Mouse (Mus musculus): Measurements from ENCODE around the gene Copz2. TPM values are rescaled to one million over a fixed set of nuclear protein-coding genes. Genes with fewer than 3 reads are reported as not detected.
A peak's percentile ranks its signal among the peaks of the same experiment; 100 is the strongest.
"Not testable (repeated sequence)": the region's sequence is repeated elsewhere in the genome, so short reads cannot be mapped to it uniquely, and the experiment has no call there.

Gene Copz2
- 44.8 and 46.5 TPM in 2 replicates for polyA plus RNA-seq (2014; fragmentation: Nextera tagmentation; extraction: Ambion mirVana)

GRCm38 (mm10) chr11:96849681-96850467, at the start of gene Copz2:
TSS of gene Copz2 (plus strand) at chr11:96849870.
- no peaks in the 10 kb centered on the region for H3K4me1 ChIP-seq (ENCODE audit: control insufficient read depth, insufficient read depth, low read length)
- H3K9ac ChIP-seq (ENCODE audit: low read length): peak within 1 kb of the TSS; percentile 57
- H3K9me3 ChIP-seq (ENCODE audit: control insufficient read depth, low read length): no peaks in the 10 kb centered on the region
- no peak within 1 kb of the TSS for H3K27ac ChIP-seq (ENCODE audit: low read depth, low read length)
- ATAC-seq (ENCODE audit: insufficient read depth, low FRiP score, low TSS enrichment): no peak
- 2% methylated on average over 59 of the region's 60 CpGs for WGBS
- H3K27me3 ChIP-seq (ENCODE audit: control insufficient read depth, insufficient read depth, low read length): no peaks in the 10 kb centered on the region
- H3K36me3 ChIP-seq (ENCODE audit: control insufficient read depth, insufficient read depth, low read length): no peaks in the 10 kb centered on the region
- peak within 1 kb of the TSS; percentile 49 for H3K4me3 ChIP-seq (ENCODE audit: low read depth, low read length)
- peak within 1 kb of the TSS; percentile 85 for H3K4me2 ChIP-seq (ENCODE audit: low read depth)
- peak; percentile 51 for DNase-seq (ENCODE audit: low spot score)

- H3K4me1 ChIP-seq (ENCODE audit: control insufficient read depth, insufficient read depth, low read length): no peaks in the 10 kb centered on the region
- no peak overlapping the region for H3K27ac ChIP-seq (ENCODE audit: low read depth, low read length)
- peaks cover 28% of the 10 kb centered on the region for H3K36me3 ChIP-seq (ENCODE audit: control insufficient read depth, insufficient read depth, low read length)
- no peak overlapping the region for H3K4me2 ChIP-seq (ENCODE audit: low read depth)
- ATAC-seq (ENCODE audit: insufficient read depth, low FRiP score, low TSS enrichment) (no peak), DNase-seq (ENCODE audit: low spot score) (no peak)
- no peak overlapping the region for H3K9ac ChIP-seq (ENCODE audit: low read length)
- no peaks in the 10 kb centered on the region for H3K9me3 ChIP-seq (ENCODE audit: control insufficient read depth, low read length)
- WGBS: 96% methylated on average over 5 of the region's 5 CpGs
- no peaks in the 10 kb centered on the region for H3K27me3 ChIP-seq (ENCODE audit: control insufficient read depth, insufficient read depth, low read length)
- no peak overlapping the region for H3K4me3 ChIP-seq (ENCODE audit: low read depth, low read length)
Observed at GRCm38 (mm10) chr11:96805606-96806005, 44.1 kb upstream of the Copz2 start.

DNA sequence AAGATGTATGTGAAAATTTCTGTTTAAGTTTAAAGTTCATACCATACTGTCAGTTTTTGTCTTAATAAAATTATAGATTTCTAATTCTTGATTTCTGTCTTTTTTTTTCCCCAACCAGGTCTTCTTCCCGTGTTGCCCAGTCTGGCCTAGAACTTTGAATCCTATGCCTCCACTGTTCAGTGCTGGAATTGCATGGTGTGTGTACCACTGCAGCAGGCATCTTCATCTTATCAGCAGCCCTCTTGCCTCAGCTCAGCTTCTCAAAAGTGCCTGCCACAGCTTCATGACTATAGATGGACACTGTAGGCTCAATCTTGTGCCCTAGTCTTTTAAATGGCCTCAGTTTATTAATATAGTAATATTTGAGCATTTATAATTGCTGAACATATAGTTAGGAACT, 41.6 kb upstream of the Copz2 start:
- ATAC-seq (ENCODE audit: insufficient read depth, low FRiP score, low TSS enrichment): no peak
- WGBS: 79% methylated on average over 1 of the region's 1 CpGs
- H3K4me3 ChIP-seq (ENCODE audit: low read depth, low read length): no peak overlapping the region
- H3K27ac ChIP-seq (ENCODE audit: low read depth, low read length): no peak overlapping the region
- DNase-seq (ENCODE audit: low spot score): peak; percentile 9
- H3K9me3 ChIP-seq (ENCODE audit: control insufficient read depth, low read length): no peaks in the 10 kb centered on the region
- H3K4me2 ChIP-seq (ENCODE audit: low read depth): no peak overlapping the region
- no peaks in the 10 kb centered on the region for H3K4me1 ChIP-seq (ENCODE audit: control insufficient read depth, insufficient read depth, low read length)
- H3K9ac ChIP-seq (ENCODE audit: low read length): no peak overlapping the region
- peaks cover 25% of the 10 kb centered on the region for H3K36me3 ChIP-seq (ENCODE audit: control insufficient read depth, insufficient read depth, low read length)
- H3K27me3 ChIP-seq (ENCODE audit: control insufficient read depth, insufficient read depth, low read length): no peaks in the 10 kb centered on the region

DNA sequence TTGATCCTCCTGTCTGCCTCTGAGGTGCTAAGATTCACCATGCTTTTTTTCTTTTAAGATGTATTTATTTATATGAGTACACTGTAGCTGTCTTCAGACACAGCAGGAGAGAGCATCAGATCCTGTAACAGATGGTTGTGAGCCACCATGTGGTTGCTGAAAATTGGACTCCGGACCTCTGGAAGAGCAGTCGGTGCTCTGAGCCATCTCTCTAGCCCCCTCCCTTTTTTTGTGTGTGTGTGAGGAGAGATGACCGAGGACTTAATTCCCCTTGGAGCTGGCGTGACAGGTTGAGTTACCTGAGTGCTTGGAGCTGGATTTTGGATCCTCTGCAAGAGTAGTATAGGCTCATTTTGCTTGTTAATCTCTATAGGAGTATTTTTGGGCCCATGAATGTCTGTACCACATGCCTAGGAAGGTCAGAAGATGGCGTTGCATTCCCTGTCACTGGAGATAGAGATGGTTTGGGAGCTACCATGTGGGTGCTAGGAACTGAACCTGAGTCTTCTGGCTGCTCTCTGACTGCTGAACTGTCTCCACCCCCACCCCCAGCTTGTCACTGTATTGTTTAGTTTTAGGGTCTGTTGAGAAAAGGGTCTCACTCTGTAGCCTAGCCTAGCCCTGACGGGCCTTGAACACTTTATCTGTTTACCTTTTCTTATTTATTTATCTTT, 40.0 kb upstream of the Copz2 start:
- H3K9ac ChIP-seq (ENCODE audit: low read length): no peak overlapping the region
- WGBS: 93% methylated on average over 6 of the region's 6 CpGs
- ATAC-seq (ENCODE audit: insufficient read depth, low FRiP score, low TSS enrichment): no peak
- no peak for DNase-seq (ENCODE audit: low spot score)
- H3K4me3 ChIP-seq (ENCODE audit: low read depth, low read length): no peak overlapping the region
- H3K9me3 ChIP-seq (ENCODE audit: control insufficient read depth, low read length): no peaks in the 10 kb centered on the region
- no peaks in the 10 kb centered on the region for H3K27me3 ChIP-seq (ENCODE audit: control insufficient read depth, insufficient read depth, low read length)
- H3K4me1 ChIP-seq (ENCODE audit: control insufficient read depth, insufficient read depth, low read length): no peaks in the 10 kb centered on the region
- H3K27ac ChIP-seq (ENCODE audit: low read depth, low read length): no peak overlapping the region
- H3K4me2 ChIP-seq (ENCODE audit: low read depth): no peak overlapping the region
- H3K36me3 ChIP-seq (ENCODE audit: control insufficient read depth, insufficient read depth, low read length): peaks cover 24% of the 10 kb centered on the region

- not testable (repeated sequence) for DNase-seq (ENCODE audit: low spot score); H3K4me2 ChIP-seq (ENCODE audit: low read depth)
- 76% methylated on average over 1 of the region's 1 CpGs for WGBS
Observed at GRCm38 (mm10) chr11:96811188-96811587, 38.5 kb upstream of the Copz2 start.

GRCm38 (mm10) chr11:96813455-96813854, 36.2 kb upstream of the Copz2 start:
- H3K9me3 ChIP-seq (ENCODE audit: control insufficient read depth, low read length): no peaks in the 10 kb centered on the region
- H3K4me2 ChIP-seq (ENCODE audit: low read depth): no peak overlapping the region
- H3K36me3 ChIP-seq (ENCODE audit: control insufficient read depth, insufficient read depth, low read length): peaks cover 19% of the 10 kb centered on the region
- DNase-seq (ENCODE audit: low spot score) (no peak), ATAC-seq (ENCODE audit: insufficient read depth, low FRiP score, low TSS enrichment) (no peak)
- WGBS: 89% methylated on average over 4 of the region's 4 CpGs
- H3K4me3 ChIP-seq (ENCODE audit: low read depth, low read length): no peak overlapping the region
- H3K27ac ChIP-seq (ENCODE audit: low read depth, low read length): no peak overlapping the region
- no peaks in the 10 kb centered on the region for H3K4me1 ChIP-seq (ENCODE audit: control insufficient read depth, insufficient read depth, low read length)
- no peaks in the 10 kb centered on the region for H3K27me3 ChIP-seq (ENCODE audit: control insufficient read depth, insufficient read depth, low read length)
- H3K9ac ChIP-seq (ENCODE audit: low read length): no peak overlapping the region

More at GRCm38 (mm10) chr11:96811188-96811587, 38.5 kb upstream of the Copz2 start:
- H3K36me3 ChIP-seq (ENCODE audit: control insufficient read depth, insufficient read depth, low read length): peaks cover 20% of the 10 kb centered on the region
- not testable (repeated sequence) for H3K9ac ChIP-seq (ENCODE audit: low read length); H3K27me3 ChIP-seq (ENCODE audit: control insufficient read depth, insufficient read depth, low read length); H3K4me1 ChIP-seq (ENCODE audit: control insufficient read depth, insufficient read depth, low read length); ATAC-seq (ENCODE audit: insufficient read depth, low FRiP score, low TSS enrichment); H3K9me3 ChIP-seq (ENCODE audit: control insufficient read depth, low read length); H3K4me3 ChIP-seq (ENCODE audit: low read depth, low read length); H3K27ac ChIP-seq (ENCODE audit: low read depth, low read length)

- ATAC-seq (ENCODE audit: insufficient read depth, low FRiP score, low TSS enrichment) (no peak), DNase-seq (ENCODE audit: low spot score) (no peak)
- 89% methylated on average over 5 of the region's 5 CpGs for WGBS
- no peak overlapping the region for H3K4me3 ChIP-seq (ENCODE audit: low read depth, low read length)
- no peaks in the 10 kb centered on the region for H3K4me1 ChIP-seq (ENCODE audit: control insufficient read depth, insufficient read depth, low read length)
- no peaks in the 10 kb centered on the region for H3K27me3 ChIP-seq (ENCODE audit: control insufficient read depth, insufficient read depth, low read length)
- peaks cover 19% of the 10 kb centered on the region for H3K36me3 ChIP-seq (ENCODE audit: control insufficient read depth, insufficient read depth, low read length)
- H3K4me2 ChIP-seq (ENCODE audit: low read depth): no peak overlapping the region
- no peaks in the 10 kb centered on the region for H3K9me3 ChIP-seq (ENCODE audit: control insufficient read depth, low read length)
- no peak overlapping the region for H3K27ac ChIP-seq (ENCODE audit: low read depth, low read length)
- H3K9ac ChIP-seq (ENCODE audit: low read length): no peak overlapping the region
Observed at GRCm38 (mm10) chr11:96813920-96814319, 35.8 kb upstream of the Copz2 start.

DNA sequence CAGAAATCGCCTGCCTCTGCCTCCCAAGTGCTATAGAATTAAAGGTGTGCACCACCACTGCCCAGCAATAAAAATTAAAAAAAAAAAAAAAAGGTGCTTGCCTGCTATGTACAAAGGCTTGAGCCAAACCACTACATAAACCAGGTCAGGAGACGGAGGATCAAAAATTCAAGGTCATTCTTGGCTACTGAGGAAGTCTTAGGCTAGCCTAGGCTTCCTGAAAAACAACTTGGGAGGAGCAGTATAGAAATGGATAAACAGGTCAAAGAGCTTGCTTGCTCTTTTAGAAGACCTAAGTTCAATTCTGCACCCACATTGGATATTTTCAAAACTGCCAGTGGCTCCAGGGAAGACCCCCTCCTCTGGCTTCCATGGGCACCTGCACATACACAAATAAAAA, 35.2 kb upstream of the Copz2 start:
- Histone ChIP-seq H3K36me3 (ENCODE audit: control insufficient read depth, insufficient read depth, low read length) (peaks cover 19% of the 10 kb centered on the region), H3K9me3 (ENCODE audit: control insufficient read depth, low read length) (no peaks in the 10 kb centered on the region), H3K4me1 (ENCODE audit: control insufficient read depth, insufficient read depth, low read length) (no peaks in the 10 kb centered on the region), H3K27ac (ENCODE audit: low read depth, low read length) (no peak overlapping the region), H3K27me3 (ENCODE audit: control insufficient read depth, insufficient read depth, low read length) (no peaks in the 10 kb centered on the region), H3K9ac (ENCODE audit: low read length) (no peak overlapping the region), H3K4me2 (ENCODE audit: low read depth) (no peak overlapping the region), H3K4me3 (ENCODE audit: low read depth, low read length) (no peak overlapping the region)
- ATAC-seq (ENCODE audit: insufficient read depth, low FRiP score, low TSS enrichment) (no peak), DNase-seq (ENCODE audit: low spot score) (no peak)
- 96% methylated on average over 2 of the region's 2 CpGs for WGBS

- no peak overlapping the region for H3K4me3 ChIP-seq (ENCODE audit: low read depth, low read length)
- H3K9ac ChIP-seq (ENCODE audit: low read length): no peak overlapping the region
- H3K4me1 ChIP-seq (ENCODE audit: control insufficient read depth, insufficient read depth, low read length): no peaks in the 10 kb centered on the region
- H3K36me3 ChIP-seq (ENCODE audit: control insufficient read depth, insufficient read depth, low read length): peaks cover 26% of the 10 kb centered on the region
- H3K27me3 ChIP-seq (ENCODE audit: control insufficient read depth, insufficient read depth, low read length): no peaks in the 10 kb centered on the region
- ATAC-seq (ENCODE audit: insufficient read depth, low FRiP score, low TSS enrichment): no peak
- WGBS: 98% methylated on average over 2 of the region's 2 CpGs
- H3K27ac ChIP-seq (ENCODE audit: low read depth, low read length): no peak overlapping the region
- H3K9me3 ChIP-seq (ENCODE audit: control insufficient read depth, low read length): no peaks in the 10 kb centered on the region
- H3K4me2 ChIP-seq (ENCODE audit: low read depth): no peak overlapping the region
- no peak for DNase-seq (ENCODE audit: low spot score)
Observed at GRCm38 (mm10) chr11:96815895-96816294, 33.8 kb upstream of the Copz2 start.
